Mouse (Mus musculus): ENCODE data around the gene Comp.

The Comp gene

GRCm38 (mm10) chr8:70373397-70374317, at the start of gene Comp:
Gene Comp, plus strand, starts transcription at chr8:70373558.
- no peak for DNase-seq (ENCODE audit: low spot score)

GRCm38 (mm10) chr8:70323716-70324115, 49.6 kb upstream of the Comp start:
- no peak for DNase-seq (ENCODE audit: low spot score)

GRCm38 (mm10) chr8:70327512-70327911, 45.8 kb upstream of the Comp start:
- no peak for DNase-seq (ENCODE audit: low spot score)

GRCm38 (mm10) chr8:70329124-70329834, 44.1 kb upstream of the Comp start, which contains the start of gene Gdf1:
Gene Gdf1, plus strand, starts transcription at chr8:70329817.
- no peak for DNase-seq (ENCODE audit: low spot score)

GRCm38 (mm10) chr8:70329835-70330740, 43.3 kb upstream of the Comp start:
- peak; percentile 58 for DNase-seq (ENCODE audit: low spot score)

GRCm38 (mm10) chr8:70330741-70331364, 42.5 kb upstream of the Comp start:
- DNase-seq (ENCODE audit: low spot score) = peak; percentile 73

GRCm38 (mm10) chr8:70331526-70331925, 41.8 kb upstream of the Comp start:
- DNase-seq (ENCODE audit: low spot score) = no peak

GRCm38 (mm10) chr8:70332070-70332877, 41.1 kb upstream of the Comp start:
- DNase-seq (ENCODE audit: low spot score) = peak; percentile 87

- DNase-seq (ENCODE audit: low spot score) = no peak
Measured at GRCm38 (mm10) chr8:70332878-70333202, 40.5 kb upstream of the Comp start.

- DNase-seq (ENCODE audit: low spot score) = no peak
Measured at GRCm38 (mm10) chr8:70338931-70339330, 34.4 kb upstream of the Comp start.

- no peak for DNase-seq (ENCODE audit: low spot score)
Measured at GRCm38 (mm10) chr8:70340659-70341058, 32.7 kb upstream of the Comp start.

GRCm38 (mm10) chr8:70342007-70342406, 31.4 kb upstream of the Comp start:
- no peak for DNase-seq (ENCODE audit: low spot score)

- no peak for DNase-seq (ENCODE audit: low spot score)
Measured at GRCm38 (mm10) chr8:70343076-70343475, 30.3 kb upstream of the Comp start.

GRCm38 (mm10) chr8:70343696-70344095, 29.7 kb upstream of the Comp start:
- DNase-seq (ENCODE audit: low spot score) = peak; percentile 66

GRCm38 (mm10) chr8:70344279-70344678, 29.1 kb upstream of the Comp start:
- DNase-seq (ENCODE audit: low spot score) = no peak

GRCm38 (mm10) chr8:70347443-70347842, 25.9 kb upstream of the Comp start:
- no peak for DNase-seq (ENCODE audit: low spot score)

GRCm38 (mm10) chr8:70347860-70348420, 25.4 kb upstream of the Comp start:
- DNase-seq (ENCODE audit: low spot score) = no peak

- DNase-seq (ENCODE audit: low spot score) = no peak
Measured at GRCm38 (mm10) chr8:70351035-70351999, 22.0 kb upstream of the Comp start.

- no peak for DNase-seq (ENCODE audit: low spot score)
Measured at GRCm38 (mm10) chr8:70352000-70352384, 21.4 kb upstream of the Comp start.
